Mouse (Mus musculus): ENCODE measurements around the gene Cox6b1. TPM values are rescaled to one million over a fixed set of nuclear protein-coding genes. Genes with fewer than 3 reads are reported as not detected.

Cox6b1 gene
- polyA plus RNA-seq, 1 experiment, result 1,575 TPM

- TF ChIP-seq POLR2A (IDR thresholded peaks at IDR 0.05; ENCODE audit: low read depth, low read length) (no peak), CTCF (conservative IDR thresholded peaks at IDR 0.05; ENCODE audit: insufficient read depth, insufficient read length, low read depth, low read length) (no peak)
- H3K4me3 ChIP-seq (ENCODE audit: insufficient read depth, low read depth, low read length), result no peak overlapping the region
Observed at GRCm38 (mm10) chr7:30639083-30639482, 13.1 kb upstream of the Cox6b1 start.

GRCm38 (mm10) chr7:30636395-30636794, 10.4 kb upstream of the Cox6b1 start:
- no peak overlapping the region for H3K27ac ChIP-seq (ENCODE audit: insufficient read depth, low read depth, low read length)
- 27% methylated on average over 11 of the region's 11 CpGs for WGBS
- no peak for TF ChIP-seq CTCF (conservative IDR thresholded peaks at IDR 0.05; ENCODE audit: insufficient read depth, insufficient read length, low read depth, low read length)
- no peak for TF ChIP-seq POLR2A (IDR thresholded peaks at IDR 0.05; ENCODE audit: low read depth, low read length)
- no peak for DNase-seq
- 0 out of 2 replicates have a peak, but pooled peaks cover 1% of the 10 kb centered on the region for H3K27me3 ChIP-seq (replicated peaks; ENCODE audit: control insufficient read depth, insufficient read depth, low read length)
- no peaks in the 10 kb centered on the region for H3K36me3 ChIP-seq (ENCODE audit: control insufficient read depth, insufficient read depth, low read length)
- H3K4me3 ChIP-seq (ENCODE audit: insufficient read depth, low read depth, low read length), result no peak overlapping the region
- no peaks in the 10 kb centered on the region for H3K4me1 ChIP-seq (ENCODE audit: control insufficient read depth, insufficient read depth, low read length)

More at GRCm38 (mm10) chr7:30639083-30639482, 13.1 kb upstream of the Cox6b1 start:
- H3K4me1 ChIP-seq (ENCODE audit: control insufficient read depth, insufficient read depth, low read length), result no peaks in the 10 kb centered on the region
- WGBS, result 25% methylated on average over 4 of the region's 4 CpGs
- H3K27me3 ChIP-seq (replicated peaks; ENCODE audit: control insufficient read depth, insufficient read depth, low read length), result 0 out of 2 replicates have a peak, but pooled peaks cover 1% of the 10 kb centered on the region
- H3K36me3 ChIP-seq (ENCODE audit: control insufficient read depth, insufficient read depth, low read length), result 0 out of 2 replicates have a peak, but pooled peaks cover 1% of the 10 kb centered on the region
- no peak for DNase-seq
- H3K27ac ChIP-seq (ENCODE audit: insufficient read depth, low read depth, low read length), result no peak overlapping the region

DNA sequence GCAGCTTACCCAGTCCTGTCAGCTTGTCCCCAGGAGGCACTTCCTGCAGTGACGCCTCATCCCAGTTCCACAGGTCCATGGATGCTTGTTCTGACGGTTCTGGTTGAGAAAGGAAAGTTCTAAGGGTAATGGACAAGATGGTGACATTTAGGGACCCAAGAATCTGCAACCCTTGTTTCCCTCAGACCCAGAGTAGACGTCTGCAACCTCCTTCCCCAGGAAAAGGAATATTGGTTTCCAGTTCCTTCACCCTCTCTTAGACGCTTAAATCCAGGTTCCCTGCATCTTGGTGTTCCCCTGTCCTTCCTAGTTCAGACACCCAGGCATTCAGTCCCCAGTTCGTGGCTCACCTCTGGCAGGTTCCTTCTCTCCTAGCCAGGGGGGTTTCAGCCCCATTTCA, 9.8 kb upstream of the Cox6b1 start, which contains the start of gene Etv2:
Etv2 (minus strand) TSS at position 101 of the 400 bp plus-strand sequence.
- Histone ChIP-seq H3K36me3 (ENCODE audit: control insufficient read depth, insufficient read depth, low read length) (no peaks in the 10 kb centered on the region), H3K27ac (ENCODE audit: insufficient read depth, low read depth, low read length) (no peak within 1 kb of the TSS), H3K4me1 (ENCODE audit: control insufficient read depth, insufficient read depth, low read length) (no peaks in the 10 kb centered on the region), H3K27me3 (replicated peaks; ENCODE audit: control insufficient read depth, insufficient read depth, low read length) (0 out of 2 replicates have a peak, but pooled peaks cover 1% of the 10 kb centered on the region), H3K4me3 (ENCODE audit: insufficient read depth, low read depth, low read length) (no peak within 1 kb of the TSS)
- 9% methylated on average over 5 of the region's 5 CpGs for WGBS
- DNase-seq, result no peak
- TF ChIP-seq POLR2A (IDR thresholded peaks at IDR 0.05; ENCODE audit: low read depth, low read length) (no peak), CTCF (conservative IDR thresholded peaks at IDR 0.05; ENCODE audit: insufficient read depth, insufficient read length, low read depth, low read length) (no peak)

GRCm38 (mm10) chr7:30634621-30635020, 8.7 kb upstream of the Cox6b1 start:
- no peak overlapping the region for H3K4me3 ChIP-seq (ENCODE audit: insufficient read depth, low read depth, low read length)
- H3K27ac ChIP-seq (ENCODE audit: insufficient read depth, low read depth, low read length), result no peak overlapping the region
- under 1% methylated on average over 20 of the region's 20 CpGs for WGBS
- no peaks in the 10 kb centered on the region for H3K4me1 ChIP-seq (ENCODE audit: control insufficient read depth, insufficient read depth, low read length)
- peak; percentile 38 for DNase-seq
- H3K27me3 ChIP-seq (replicated peaks; ENCODE audit: control insufficient read depth, insufficient read depth, low read length), result 0 out of 2 replicates have a peak, but pooled peaks cover 1% of the 10 kb centered on the region
- H3K36me3 ChIP-seq (ENCODE audit: control insufficient read depth, insufficient read depth, low read length), result no peaks in the 10 kb centered on the region
- TF ChIP-seq POLR2A (IDR thresholded peaks at IDR 0.05; ENCODE audit: low read depth, low read length) (no peak), CTCF (conservative IDR thresholded peaks at IDR 0.05; ENCODE audit: insufficient read depth, insufficient read length, low read depth, low read length) (peak; percentile 55)

- TF ChIP-seq POLR2A (IDR thresholded peaks at IDR 0.05; ENCODE audit: low read depth, low read length) (no peak), CTCF (conservative IDR thresholded peaks at IDR 0.05; ENCODE audit: insufficient read depth, insufficient read length, low read depth, low read length) (no peak)
- H3K4me1 ChIP-seq (ENCODE audit: control insufficient read depth, insufficient read depth, low read length), result no peaks in the 10 kb centered on the region
- H3K4me3 ChIP-seq (ENCODE audit: insufficient read depth, low read depth, low read length), result no peak overlapping the region
- no peak for DNase-seq
- H3K36me3 ChIP-seq (ENCODE audit: control insufficient read depth, insufficient read depth, low read length), result no peaks in the 10 kb centered on the region
- H3K27me3 ChIP-seq (replicated peaks; ENCODE audit: control insufficient read depth, insufficient read depth, low read length), result 0 out of 2 replicates have a peak, but pooled peaks cover 1% of the 10 kb centered on the region
- H3K27ac ChIP-seq (ENCODE audit: insufficient read depth, low read depth, low read length), result no peak overlapping the region
- 6% methylated on average over 26 of the region's 27 CpGs for WGBS
Observed at GRCm38 (mm10) chr7:30633762-30634412, 7.9 kb upstream of the Cox6b1 start.

DNA sequence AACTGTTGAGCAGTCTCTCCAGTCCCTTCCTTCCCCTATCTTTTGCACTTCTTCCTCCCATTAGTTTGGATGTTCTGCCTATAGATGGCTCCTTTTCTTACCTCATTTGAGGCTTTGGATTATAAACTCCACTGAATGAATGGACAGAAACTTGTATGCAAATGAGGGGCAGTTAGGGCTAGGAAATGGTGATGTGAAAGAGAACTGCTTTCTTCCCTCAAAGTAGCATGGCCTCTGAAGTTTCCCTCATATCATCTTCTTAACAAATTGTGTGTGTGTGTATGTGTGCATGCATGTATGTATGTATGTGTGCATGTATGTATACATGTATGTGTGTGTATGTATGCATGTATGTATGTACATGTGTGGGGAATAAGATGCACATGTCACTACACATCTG, 3.1 kb upstream of the Cox6b1 start:
- no peak for TF ChIP-seq CTCF (conservative IDR thresholded peaks at IDR 0.05; ENCODE audit: insufficient read depth, insufficient read length, low read depth, low read length)
- no peak for TF ChIP-seq POLR2A (IDR thresholded peaks at IDR 0.05; ENCODE audit: low read depth, low read length)
- Histone ChIP-seq H3K27me3 (replicated peaks; ENCODE audit: control insufficient read depth, insufficient read depth, low read length) (no peaks in the 10 kb centered on the region), H3K4me1 (ENCODE audit: control insufficient read depth, insufficient read depth, low read length) (peaks cover 3% of the 10 kb centered on the region; the same call in 1 of the 2 replicates), H3K27ac (ENCODE audit: insufficient read depth, low read depth, low read length) (no peak overlapping the region), H3K36me3 (ENCODE audit: control insufficient read depth, insufficient read depth, low read length) (no peaks in the 10 kb centered on the region), H3K4me3 (ENCODE audit: insufficient read depth, low read depth, low read length) (no peak overlapping the region)
- no peak for DNase-seq

GRCm38 (mm10) chr7:30626647-30627046, 696 bp upstream of the Cox6b1 start:
- Histone ChIP-seq H3K27ac (ENCODE audit: insufficient read depth, low read depth, low read length) (no peak overlapping the region), H3K4me3 (ENCODE audit: insufficient read depth, low read depth, low read length) (no peak overlapping the region), H3K36me3 (ENCODE audit: control insufficient read depth, insufficient read depth, low read length) (peaks cover 3% of the 10 kb centered on the region; the same call in 1 of the 2 replicates), H3K27me3 (replicated peaks; ENCODE audit: control insufficient read depth, insufficient read depth, low read length) (no peaks in the 10 kb centered on the region), H3K4me1 (ENCODE audit: control insufficient read depth, insufficient read depth, low read length) (peaks cover 3% of the 10 kb centered on the region; the same call in 1 of the 2 replicates)
- 86% methylated on average over 5 of the region's 5 CpGs for WGBS
- no peak for DNase-seq
- no peak for TF ChIP-seq POLR2A (IDR thresholded peaks at IDR 0.05; ENCODE audit: low read depth, low read length)
- no peak for TF ChIP-seq CTCF (conservative IDR thresholded peaks at IDR 0.05; ENCODE audit: insufficient read depth, insufficient read length, low read depth, low read length)

Measured in kidney, adult 2 months (tissue).